Mouse (Mus musculus): ENCODE results near the gene St8sia1. TPM values are rescaled to one million over a fixed set of nuclear protein-coding genes. Genes with fewer than 3 reads are reported as not detected.

Gene St8sia1
- total RNA-seq, 2 experiments from 2014 or later = 0.10 to 0.28 TPM

- intact Hi-C loops (cut with DNase I) = no loop called here
- DNase-seq = no peak
These were observed 15.3 kb downstream of the St8sia1 start for GRCm38 (mm10) chr6:142948955-142949357.

GRCm38 (mm10) chr6:142947029-142947428, 17.2 kb downstream of the St8sia1 start:
- DNase-seq = no peak
- intact Hi-C loops (cut with DNase I) = no loop called here

- no peak for DNase-seq
- intact Hi-C loops (cut with DNase I) = no loop called here
These were observed 18.0 kb downstream of the St8sia1 start for GRCm38 (mm10) chr6:142946069-142946871.

- DNase-seq = no peak
- intact Hi-C loops (cut with DNase I) = no loop called here
These were observed 18.8 kb downstream of the St8sia1 start for GRCm38 (mm10) chr6:142945461-142945860.

- intact Hi-C loops (cut with DNase I) = no loop called here
These were observed 19.8 kb downstream of the St8sia1 start for GRCm38 (mm10) chr6:142944470-142944869.

GRCm38 (mm10) chr6:142943419-142943818, 20.8 kb downstream of the St8sia1 start:
- intact Hi-C loops (cut with DNase I) = no loop called here
- no peak for DNase-seq

More at GRCm38 (mm10) chr6:142944470-142944869, 19.8 kb downstream of the St8sia1 start:
- DNase-seq = no peak

GRCm38 (mm10) chr6:142941596-142942381, 22.5 kb downstream of the St8sia1 start:
- intact Hi-C loops (cut with DNase I) = no loop called here
- no peak for DNase-seq

- no peak for DNase-seq
- intact Hi-C loops (cut with DNase I) = no loop called here
These were observed 23.2 kb downstream of the St8sia1 start for GRCm38 (mm10) chr6:142941078-142941477.

GRCm38 (mm10) chr6:142938549-142939345, 25.5 kb downstream of the St8sia1 start:
- no peak for DNase-seq
- intact Hi-C loops (cut with DNase I) = no loop called here

GRCm38 (mm10) chr6:142938074-142938473, 26.2 kb downstream of the St8sia1 start:
- DNase-seq = no peak
- intact Hi-C loops (cut with DNase I) = no loop called here

GRCm38 (mm10) chr6:142932582-142932981, 31.7 kb downstream of the St8sia1 start:
- intact Hi-C loops (cut with DNase I) = no loop called here
- DNase-seq = no peak

GRCm38 (mm10) chr6:142932144-142932543, 32.1 kb downstream of the St8sia1 start:
- no peak for DNase-seq
- intact Hi-C loops (cut with DNase I) = no loop called here

GRCm38 (mm10) chr6:142928551-142929309, 35.5 kb downstream of the St8sia1 start:
- DNase-seq = no peak

GRCm38 (mm10) chr6:142926901-142927605, 37.2 kb downstream of the St8sia1 start:
- intact Hi-C loops (cut with DNase I) = no loop called here
- DNase-seq = no peak

More at GRCm38 (mm10) chr6:142928551-142929309, 35.5 kb downstream of the St8sia1 start:
- intact Hi-C loops (cut with DNase I) = no loop called here

GRCm38 (mm10) chr6:142925921-142926320, 38.3 kb downstream of the St8sia1 start:
- intact Hi-C loops (cut with DNase I) = no loop called here
- no peak for DNase-seq

- no peak for DNase-seq
- intact Hi-C loops (cut with DNase I) = no loop called here
These were observed 38.9 kb downstream of the St8sia1 start for GRCm38 (mm10) chr6:142925374-142925773.

GRCm38 (mm10) chr6:142920901-142921300, 43.4 kb downstream of the St8sia1 start:
- intact Hi-C loops (cut with DNase I) = no loop called here
- DNase-seq = no peak

GRCm38 (mm10) chr6:142918691-142919090, 45.6 kb downstream of the St8sia1 start:
- intact Hi-C loops (cut with DNase I) = no loop called here
- DNase-seq = no peak

- intact Hi-C loops (cut with DNase I) = no loop called here
- DNase-seq = no peak
These were observed 46.8 kb downstream of the St8sia1 start for GRCm38 (mm10) chr6:142917471-142917901.

All from gastrocnemius, postnatal 36 days (tissue).